Mouse (Mus musculus) gastrocnemius, adult 8-10 months (tissue): Measurements from ENCODE around the gene Prrt1. TPM values are rescaled to one million over a fixed set of nuclear protein-coding genes. Genes with fewer than 3 reads are reported as not detected.
A peak's percentile ranks its signal among the peaks of the same experiment; 100 is the strongest.

Experiments
- DNase-seq, 2 experiments: peaks; one replicate each; pipeline ENCODE4 v3.0.0; 2022; ENCODE audit warnings: low spot score in 2 of 2
- total RNA-seq, 4 experiments: library from RNA; stranded (reverse); gene quantifications; 2 replicates each; pipeline ENCODE4 v1.2.4; 2022

Prrt1 gene
- total RNA-seq, 4 experiments from 2014 or later: 0.12 to 0.35 (median 0.25) TPM; not detected in 1

DNA sequence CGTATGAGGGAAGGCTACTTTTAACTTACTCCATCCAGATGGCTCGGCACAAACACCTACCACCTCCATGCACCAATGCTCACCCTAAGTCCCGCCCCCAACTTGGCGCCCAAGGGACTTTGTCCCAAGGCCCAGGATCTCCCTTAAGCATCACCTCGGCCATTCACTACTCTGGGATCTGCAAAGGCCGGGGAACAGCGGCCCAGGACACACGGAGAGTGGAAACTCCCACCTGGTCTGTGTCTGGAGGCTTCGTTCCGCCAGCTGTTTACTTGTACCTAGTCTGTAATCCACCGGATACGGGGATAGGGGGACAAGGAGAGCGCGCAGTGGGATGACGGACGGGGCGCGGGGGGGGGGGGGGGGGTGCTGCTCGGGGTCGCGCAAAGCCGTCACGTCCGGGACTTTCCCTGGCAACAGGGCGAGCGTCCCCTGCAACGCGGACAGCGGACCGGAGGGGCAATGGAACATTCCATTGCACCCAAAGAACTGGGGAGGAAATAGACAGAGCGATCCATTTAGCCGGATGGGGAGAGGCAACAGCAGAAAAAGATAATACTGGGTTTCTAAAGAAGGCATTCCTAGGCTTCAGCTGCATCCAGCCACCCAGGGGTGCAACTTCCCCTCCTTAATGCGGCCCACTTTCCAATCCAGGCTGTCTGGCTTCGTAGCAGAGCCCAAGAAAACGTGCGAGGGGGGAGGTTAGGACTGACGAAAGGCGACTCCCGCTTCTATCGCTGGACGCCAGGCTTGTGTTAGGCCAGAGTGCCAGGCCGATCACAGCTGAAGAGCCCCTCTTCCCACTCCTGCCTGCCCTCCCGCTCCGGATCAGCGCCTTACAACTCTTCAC is 2.0 kb upstream of the Prrt1 start:
- DNase-seq: peak; percentile 61 to 72

DNA sequence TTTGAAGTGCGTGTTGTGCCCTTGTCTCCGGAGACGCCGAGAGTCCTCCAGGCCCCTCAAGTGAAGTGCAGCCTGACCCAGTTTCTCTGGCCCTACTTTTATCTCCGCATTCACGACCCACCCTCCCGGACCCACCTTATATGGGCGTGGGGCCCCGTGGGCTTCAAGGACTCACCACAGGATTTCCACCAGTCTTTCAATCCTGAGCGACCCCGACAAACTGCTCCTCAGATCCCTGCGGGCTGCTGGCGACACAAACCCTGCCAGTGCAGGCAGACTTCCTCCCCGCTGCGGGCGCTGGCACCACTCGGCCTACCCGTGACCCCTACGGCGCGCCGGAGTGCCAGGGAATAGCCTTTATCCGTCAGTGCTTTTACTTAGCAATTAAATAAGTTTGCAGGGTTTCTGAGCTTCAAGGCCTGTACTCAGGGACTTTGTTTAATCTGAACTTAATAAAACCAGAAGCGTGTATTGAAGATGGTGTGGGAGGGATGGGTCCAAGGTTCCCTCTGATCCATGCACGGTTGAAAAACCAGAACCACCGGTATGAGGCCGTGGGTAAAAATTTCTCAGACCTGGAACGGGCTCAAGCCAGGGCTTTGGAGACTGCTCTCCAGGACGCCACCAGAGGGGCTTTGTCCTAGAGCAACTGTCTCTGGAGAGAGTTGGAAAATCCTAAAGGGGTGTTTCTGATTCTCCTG is 1.2 kb upstream of the Prrt1 start, which contains the start of gene Ppt2:
TSS of gene Ppt2 (minus strand) at position 568 of the 701 bp plus-strand sequence.
- peak in 1 of 2 experiments; percentile 50 for DNase-seq

DNA sequence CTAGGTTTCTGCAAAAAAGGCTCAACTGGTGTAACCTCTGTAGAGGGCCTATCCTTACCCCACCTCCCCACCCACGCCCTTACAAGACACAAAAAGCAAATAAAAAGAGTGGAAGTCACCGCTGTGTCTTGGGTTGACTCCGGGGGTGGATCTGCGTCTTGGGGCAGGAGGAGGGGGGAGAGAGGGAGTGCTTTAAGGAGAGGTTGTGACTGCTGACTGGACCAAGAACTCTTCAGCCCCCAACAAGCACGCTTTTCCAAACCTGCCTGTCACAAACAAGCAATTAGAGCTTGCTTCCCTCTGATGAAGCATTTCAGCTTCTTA is 727 bp upstream of the Prrt1 start:
- DNase-seq: no peak

DNA sequence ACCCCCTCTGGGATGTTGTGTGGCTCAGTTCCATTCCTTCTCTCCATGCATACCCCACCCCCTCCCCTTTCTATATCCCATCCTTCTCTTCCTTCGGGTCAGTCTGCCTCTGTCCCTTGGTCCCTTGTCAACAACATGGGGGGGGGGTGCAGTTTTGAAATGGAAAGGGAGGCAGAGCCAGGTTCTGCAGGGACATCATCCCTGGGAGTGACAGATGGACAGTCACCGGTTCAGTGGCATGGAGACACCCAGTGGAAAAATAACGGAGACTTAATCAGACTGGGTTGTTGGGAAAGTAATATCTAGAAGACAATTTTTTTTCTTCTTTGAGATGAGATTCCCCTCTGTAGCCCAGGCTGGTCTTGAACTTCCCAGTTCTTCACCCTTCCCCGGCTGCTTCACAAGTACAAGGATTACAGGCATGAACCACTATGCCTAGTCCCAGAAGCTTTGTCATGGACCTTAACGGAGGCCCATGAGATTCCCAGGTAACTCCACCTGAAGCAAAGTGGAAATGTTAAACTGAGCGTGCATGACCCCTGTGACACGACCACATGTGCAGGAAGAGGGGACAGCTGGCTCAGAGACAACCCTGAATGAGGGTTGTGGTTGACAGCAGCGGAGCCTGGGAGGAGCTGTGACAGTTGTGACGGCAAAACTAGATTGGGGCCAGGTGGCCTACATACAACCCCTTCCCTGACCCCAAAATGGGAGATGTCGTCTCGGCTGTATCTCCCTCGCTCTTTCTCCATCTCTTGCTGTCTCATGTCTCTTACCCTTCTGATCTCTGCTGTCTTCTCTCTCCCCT is 667 bp downstream of the Prrt1 start:
- no peak for DNase-seq

DNA sequence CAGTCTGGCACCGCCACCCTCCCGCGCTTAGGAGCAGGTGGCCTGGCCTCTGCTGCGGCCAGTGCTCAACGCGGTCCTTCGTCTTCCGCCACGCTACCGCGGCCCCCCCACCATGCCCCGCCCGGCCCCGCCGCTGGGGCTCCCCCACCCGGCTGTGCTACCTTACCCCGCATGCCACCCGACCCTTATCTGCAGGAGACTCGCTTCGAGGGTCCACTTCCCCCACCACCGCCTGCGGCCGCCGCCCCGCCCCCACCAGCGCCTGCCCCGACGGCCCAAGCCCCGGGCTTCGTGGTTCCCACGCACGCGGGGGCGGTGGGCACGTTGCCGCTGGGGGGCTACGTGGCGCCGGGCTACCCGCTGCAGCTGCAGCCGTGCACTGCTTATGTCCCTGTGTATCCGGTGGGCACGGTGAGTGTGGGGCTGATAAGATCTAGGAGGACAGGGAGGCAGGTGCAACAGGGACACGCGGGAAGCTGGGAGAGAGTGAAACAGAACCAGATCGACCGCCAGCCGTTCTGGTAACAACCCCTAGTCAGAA is 1.5 kb downstream of the Prrt1 start:
- no peak for DNase-seq

DNA sequence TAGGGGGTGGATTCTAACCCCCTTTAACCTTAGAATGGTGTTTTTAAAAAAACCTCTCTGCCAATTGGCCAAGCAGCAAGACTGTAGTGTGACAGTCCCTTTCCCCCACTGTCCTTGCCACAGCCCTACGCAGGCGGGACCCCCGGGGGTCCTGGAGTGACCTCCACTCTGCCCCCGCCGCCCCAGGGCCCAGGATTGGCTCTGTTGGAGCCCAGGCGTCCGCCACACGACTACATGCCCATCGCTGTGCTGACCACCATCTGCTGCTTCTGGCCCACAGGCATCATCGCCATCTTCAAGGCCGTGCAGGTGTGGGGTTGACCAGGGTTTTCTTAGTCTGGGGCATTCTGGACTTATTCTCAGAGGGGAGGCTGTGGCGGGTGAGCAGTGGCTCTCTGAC is 2.3 kb downstream of the Prrt1 start:
- DNase-seq: no peak

DNA sequence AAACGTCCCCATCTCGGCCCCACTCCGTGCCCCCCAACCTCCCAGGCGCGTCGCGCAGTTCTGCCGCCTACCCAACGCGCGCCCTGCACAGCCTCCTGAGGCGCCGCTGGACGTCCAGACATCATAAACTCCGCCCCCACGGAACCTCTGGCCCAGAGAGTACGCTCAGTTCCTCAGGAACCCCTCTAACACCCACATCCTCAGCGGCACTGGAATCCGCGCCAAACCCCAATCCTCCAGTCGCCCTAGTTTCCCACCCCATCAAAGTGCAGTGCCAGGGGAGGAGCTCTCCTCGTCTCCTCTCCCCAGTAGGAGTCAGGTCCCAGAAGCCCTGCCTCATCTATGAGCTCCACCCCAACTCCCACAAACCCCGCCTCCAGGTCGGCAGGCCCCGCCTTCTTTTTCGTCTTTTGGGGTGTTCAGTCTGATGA is 2.9 kb downstream of the Prrt1 start:
- peak; percentile 68 to 76 for DNase-seq

DNA sequence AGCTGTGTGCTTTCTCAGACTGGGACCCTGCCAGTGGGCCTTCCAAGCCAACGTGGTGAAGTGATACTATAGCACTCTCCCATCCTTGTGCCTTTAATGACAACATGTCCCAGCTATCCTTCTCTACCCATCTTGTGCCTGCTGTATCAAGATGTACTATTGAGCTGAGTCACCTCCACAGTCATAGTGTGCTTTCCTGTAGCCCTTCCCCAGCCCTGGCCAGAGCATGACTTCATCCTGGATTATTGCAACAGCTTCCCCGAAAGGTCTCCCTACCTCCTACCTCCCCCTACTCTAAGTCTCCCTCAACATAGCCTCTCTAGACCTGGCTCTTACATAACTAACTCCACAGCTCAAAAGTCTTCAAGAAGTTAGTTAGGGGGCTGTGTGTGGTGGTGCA is 6.3 kb downstream of the Prrt1 start:
- DNase-seq: no peak

DNA sequence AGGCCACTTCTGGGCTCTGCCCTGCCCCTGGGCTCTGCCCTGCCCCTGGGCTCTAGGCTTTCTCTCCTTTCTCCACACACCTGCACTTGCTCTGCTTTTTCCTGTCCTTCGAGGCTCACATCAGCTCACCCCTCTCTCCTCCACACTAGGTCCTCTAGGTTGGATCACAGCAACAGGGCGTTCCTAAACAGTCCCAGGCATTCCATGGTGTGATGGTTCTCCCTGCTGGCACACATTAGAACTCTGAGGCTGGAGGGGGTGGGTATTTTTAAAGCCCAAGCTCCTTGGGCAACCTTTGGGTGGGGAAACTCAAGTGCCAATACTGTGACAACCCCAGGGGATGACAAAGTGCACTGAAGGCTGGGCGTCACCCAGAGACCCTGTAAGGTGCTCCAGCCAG is 8.1 kb downstream of the Prrt1 start:
- no peak for DNase-seq

DNA sequence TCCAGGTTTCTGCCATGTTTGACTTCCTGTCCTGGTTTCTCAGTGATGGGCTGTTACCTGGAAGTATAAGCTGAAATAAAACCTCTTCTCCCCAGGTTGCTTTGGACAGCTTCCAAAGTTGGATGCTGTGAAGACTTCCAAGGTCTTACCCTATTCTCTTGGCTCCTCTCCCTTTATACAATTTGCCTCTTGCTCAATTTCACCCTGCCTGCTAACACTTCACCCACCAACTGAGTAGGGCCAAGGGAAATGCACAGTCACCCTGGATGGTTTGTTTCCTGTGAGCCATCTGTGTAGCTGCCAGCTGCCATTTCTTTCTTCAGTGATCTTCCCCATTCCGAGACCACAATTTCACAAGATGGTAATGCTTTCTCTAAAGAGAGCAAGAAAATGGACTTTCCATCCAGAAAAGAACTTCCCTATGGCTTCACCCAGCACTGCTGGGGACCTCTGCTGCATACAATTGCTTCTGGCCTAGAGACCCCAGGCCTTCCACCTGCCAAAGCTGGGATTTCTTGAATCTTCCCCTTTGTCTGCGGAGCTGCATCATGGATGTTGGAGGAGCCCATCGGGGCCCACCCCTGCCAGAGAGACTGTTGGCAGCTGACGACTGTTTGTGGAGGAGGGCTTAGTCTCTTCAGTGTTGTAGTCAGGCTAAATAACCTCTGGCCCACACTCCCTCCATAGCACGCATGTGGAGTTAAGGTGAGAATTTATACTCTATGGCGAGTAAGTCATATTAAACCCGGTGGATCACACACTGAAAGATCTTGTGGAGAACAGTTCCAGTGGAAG is 10.3 kb downstream of the Prrt1 start:
- DNase-seq: no peak

DNA sequence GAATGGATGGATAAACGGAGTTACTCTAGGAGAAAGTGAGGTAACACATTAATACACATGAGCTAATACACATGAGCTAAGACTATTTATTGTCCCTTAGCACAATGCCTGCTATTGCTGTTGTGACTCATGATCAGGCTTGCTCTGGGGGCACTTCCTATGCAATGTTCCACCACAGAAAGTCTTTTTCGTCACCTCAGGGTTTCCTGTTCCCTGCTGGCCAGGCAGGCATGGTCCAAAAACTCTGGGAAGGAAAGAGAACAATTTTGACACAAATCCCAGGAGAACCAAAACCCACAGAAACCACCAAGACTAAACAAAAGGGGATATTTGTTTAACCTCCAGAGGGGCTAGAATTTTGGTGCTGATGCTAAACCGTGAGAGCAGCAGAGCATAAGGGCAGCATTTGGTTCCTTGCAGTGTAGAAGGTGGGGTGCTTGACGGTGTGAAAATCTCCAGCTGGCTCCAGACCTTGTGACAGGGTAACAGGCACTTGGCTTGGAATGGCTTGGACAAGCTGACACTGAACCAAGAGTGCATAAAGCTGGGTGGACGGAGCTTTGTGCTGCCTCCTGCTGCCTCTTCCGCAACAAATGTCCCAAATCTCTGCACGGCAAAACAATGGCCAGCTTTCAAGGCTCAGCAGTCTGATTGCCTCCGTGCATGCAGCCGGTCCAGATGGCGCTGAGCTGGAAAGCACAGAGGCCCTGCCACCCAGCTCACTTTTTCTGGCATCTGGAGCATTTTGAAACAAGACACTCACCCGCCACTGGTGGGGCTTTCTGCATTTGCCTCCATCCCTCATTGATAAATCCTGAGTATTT is 11.7 kb downstream of the Prrt1 start:
- DNase-seq: no peak

DNA sequence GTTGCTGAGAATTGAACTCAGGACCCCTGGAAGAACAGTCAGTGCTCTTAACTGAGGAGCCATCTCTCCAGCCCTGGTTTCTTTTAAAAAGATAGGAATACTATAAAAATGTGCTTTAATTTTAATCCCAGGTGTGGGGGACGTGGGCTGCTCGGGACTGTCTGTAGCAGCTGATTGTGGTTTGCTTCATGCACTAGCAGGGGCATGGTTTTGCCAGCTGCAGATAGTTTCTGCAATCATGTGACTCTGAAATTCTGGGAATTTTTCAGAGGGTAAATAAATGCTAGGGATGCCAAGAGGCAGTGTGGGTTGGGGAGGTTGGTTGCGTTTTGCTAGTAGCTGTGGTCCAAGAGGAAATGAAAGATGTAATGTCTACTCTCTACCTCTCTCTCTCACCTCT is 12.6 kb downstream of the Prrt1 start:
- no peak for DNase-seq

DNA sequence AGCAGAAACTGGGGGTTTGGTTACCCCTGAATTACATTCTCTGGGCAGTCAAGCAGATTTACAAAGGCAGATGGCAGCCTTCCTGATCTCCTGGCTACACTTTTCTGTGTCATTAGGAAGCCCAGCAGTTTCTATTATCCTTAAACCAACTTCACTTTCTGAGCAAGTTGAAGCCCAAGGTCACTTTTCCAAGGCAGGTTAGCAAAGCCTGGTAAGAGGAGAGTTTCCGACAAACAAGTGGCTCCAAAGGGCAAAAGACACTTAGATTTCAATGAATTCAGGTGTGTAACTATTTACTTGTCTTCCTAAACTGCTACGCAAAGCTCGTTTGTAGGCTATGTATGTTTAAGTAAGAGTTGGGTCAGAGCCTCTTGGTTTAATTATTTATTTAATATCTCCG is 14.0 kb downstream of the Prrt1 start:
- DNase-seq: no peak

DNA sequence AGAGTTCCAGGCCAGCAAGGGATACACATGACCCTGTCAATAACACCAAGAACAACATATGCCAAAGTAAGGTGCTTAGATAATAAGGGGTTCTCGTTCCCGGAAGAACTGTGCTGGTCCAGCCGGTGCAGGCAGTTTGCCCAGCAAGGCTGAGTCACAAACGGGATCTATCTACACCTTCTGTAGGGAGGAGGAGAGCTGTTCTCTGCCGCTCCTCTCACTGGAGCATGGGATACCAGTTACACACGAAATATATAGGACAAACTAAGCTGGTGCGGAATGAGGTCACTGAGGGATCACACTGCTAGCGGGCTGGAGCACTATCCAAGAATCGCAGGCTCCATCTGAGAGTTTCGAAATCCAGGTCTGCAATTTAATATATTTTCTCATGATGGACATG is 14.6 kb downstream of the Prrt1 start:
- no peak for DNase-seq

DNA sequence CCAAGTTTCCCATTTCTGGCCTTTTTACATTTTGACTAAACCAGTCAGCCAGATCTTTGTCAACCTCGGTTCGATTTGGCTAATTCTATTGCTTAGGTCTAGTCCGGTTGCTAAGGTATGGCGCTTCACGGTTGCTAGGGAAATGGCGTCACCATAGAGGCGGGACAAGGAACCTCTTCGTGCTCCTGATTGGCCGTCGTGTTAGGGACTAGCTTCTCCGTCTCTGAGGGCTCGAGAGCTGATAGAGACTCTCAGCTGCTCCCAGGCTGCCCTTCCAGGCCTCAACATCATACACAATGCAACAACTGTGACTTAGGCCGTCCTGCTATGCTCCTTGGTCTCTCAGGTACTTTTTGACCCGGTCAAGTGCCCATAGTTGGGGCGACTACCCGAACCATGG is 15.3 kb downstream of the Prrt1 start, which contains the start of gene Fkbpl:
TSS of gene Fkbpl (plus strand) at position 157 of the 400 bp plus-strand sequence.
- peak; percentile 92 to 94 for DNase-seq

DNA sequence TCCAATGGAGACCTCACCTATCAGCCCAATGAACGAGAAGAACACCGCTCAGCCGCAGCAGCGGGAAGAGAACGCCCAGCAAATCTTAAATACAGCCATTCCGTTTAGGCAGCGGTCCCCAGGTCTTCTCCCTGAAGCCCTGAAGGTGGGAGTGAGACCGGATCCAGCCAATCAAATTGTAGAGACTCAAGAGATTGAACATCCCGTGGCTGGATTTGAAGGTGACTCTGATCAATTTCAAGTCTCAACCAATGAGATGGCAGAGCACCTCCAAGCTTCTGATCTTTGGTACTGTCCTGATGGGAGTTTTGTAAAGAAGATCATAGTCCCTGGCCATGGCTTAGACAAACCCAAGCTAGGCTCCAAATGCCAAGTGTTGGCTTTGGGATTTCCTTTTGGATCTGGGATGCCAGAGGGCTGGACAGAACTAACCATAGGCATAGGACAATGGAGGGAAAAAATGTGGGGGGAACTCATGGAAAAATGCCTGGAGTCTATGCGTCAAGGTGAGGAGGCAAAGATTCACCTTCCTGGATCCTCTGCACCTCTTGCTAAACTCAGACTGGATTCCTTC is 16.0 kb downstream of the Prrt1 start:
- no peak for DNase-seq

DNA sequence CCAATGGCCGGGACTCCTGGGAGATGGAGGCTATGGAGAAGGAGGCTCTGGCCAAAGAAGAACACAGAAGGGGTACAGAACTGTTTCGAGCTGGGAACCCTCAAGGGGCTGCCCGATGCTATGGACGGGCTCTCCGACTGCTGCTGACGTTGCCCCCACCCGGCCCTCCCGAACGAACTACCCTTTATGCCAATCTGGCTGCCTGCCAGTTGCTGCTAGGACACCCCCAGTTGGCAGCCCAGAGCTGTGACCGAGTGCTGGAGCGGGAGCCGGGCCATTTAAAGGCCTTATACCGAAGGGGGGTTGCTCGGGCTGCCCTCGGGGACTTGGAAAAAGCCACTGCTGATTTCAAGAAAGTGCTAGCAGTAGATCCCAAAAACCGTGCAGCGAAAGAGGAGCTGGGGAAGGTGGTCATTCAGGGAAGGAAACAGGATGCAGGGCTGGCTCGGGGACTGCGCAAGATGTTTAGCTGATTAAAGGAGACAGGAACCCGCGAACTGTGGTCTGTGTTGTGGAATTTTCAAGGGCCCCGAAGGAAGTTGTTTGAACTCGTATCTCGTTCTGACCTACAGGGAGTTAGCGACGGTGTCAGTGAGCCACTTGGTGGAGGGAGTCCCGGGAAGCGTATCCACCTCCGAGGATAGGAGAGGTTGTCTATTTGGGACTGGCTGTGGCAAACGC is 16.6 kb downstream of the Prrt1 start:
- DNase-seq: no peak

DNA sequence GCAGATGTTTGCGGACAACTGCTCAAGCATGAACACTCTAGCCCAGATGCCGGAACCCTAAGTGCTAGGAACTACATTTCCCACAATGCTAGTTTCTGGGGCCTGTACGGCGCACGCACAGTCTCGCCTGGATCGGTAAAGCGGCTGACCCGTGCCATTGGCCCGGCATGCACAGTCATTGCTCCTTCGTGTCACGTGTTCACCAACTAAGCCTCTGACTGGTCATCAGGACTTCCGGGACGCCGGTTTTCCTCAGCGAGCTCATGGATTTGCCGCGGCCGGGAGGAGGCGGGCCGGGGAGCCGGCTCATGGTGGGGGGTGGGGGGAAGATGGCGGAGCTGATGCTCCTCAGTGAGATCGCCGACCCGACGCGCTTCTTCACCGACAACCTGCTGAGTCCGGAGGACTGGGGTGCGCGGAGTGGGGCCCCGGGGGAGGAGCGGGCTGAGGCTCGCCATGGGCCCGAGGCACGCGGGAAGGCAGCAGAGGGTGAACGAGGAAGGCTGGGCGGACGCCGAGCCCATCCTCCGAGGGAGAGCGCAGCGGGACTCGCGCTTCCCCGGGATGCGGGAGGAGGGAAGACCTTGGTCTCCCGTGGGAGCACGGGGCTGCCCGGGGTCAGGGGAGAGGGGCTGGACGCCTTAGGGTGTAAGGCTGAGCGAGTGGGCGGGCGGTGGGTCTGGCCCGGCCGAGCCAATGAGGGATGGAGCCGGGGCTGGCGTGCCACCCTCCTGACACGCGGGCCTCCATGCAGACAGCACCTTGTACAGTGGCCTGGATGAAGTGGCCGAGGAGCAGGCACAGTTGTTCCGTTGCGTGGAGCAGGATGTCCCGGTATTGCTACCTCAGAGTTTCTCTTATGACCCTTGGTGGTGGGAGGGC is 17.8 kb downstream of the Prrt1 start, which contains the start of gene Atf6b:
TSS of gene Atf6b (plus strand) at position 241 of the 882 bp plus-strand sequence.
- DNase-seq: peak; percentile 92 to 96
